Comparison of ENCODE assay signal across 15 mouse cellular contexts in genomic region chr2:32680961-32681650, GRCm38 (mm10). TPM values are rescaled to one million over a fixed set of nuclear protein-coding genes. Genes with fewer than 3 reads are reported as not detected.
DNase-seq lines count a peak whose midpoint lies in the region; ATAC-seq and TF ChIP-seq lines count a peak whose summit lies in the region.
"Had no signal": no experiment of that assay in that cellular context is flagged by ENCODE, and none has a peak within 500 bp of the region (broad histone marks: within the 10 kb centered on the region; RNA-seq: fewer than 3 reads in every experiment).

No protein-coding gene starts in this region.

- no peak for TF ChIP-seq POLR2A in heart, adult 2 months (IDR thresholded peaks at IDR 0.05; ENCODE audit: insufficient read depth, low read depth, low read length)
- no peak for TF ChIP-seq POLR2A in embryonic fibroblast, embryonic 13.5 days (IDR thresholded peaks at IDR 0.05; ENCODE audit: low read depth, low read length)

- no peak overlapping the region for H3K9ac ChIP-seq in heart, adult 2 months (ENCODE audit: low read depth, low read length)
- H3K9ac ChIP-seq in liver, embryonic 12.5 days = no peak overlapping the region
- H3K9ac ChIP-seq in stomach, embryonic 15.5 days = no peak overlapping the region
- H3K9ac ChIP-seq: forebrain, embryonic 13.5 days; liver, postnatal 0 days had no signal

- no peaks in the 10 kb centered on the region for H3K36me3 ChIP-seq in heart, adult 2 months (ENCODE audit: control insufficient read depth, insufficient read depth, low read length)
- peaks cover 90% of the 10 kb centered on the region for H3K36me3 ChIP-seq in liver, embryonic 12.5 days
- peaks cover 32% of the 10 kb centered on the region for H3K36me3 ChIP-seq in stomach, embryonic 15.5 days

- H3K9me3 ChIP-seq in liver, embryonic 12.5 days (replicated peaks) = peaks cover 3% of the 10 kb centered on the region; the same call in 1 of the 2 replicates
- H3K9me3 ChIP-seq in stomach, embryonic 15.5 days = no peaks in the 10 kb centered on the region
- H3K9me3 ChIP-seq: forebrain, embryonic 13.5 days had no signal

- TF ChIP-seq EP300 in heart, adult 2 months (IDR thresholded peaks at IDR 0.05; ENCODE audit: insufficient read depth, low read depth, low read length) = no peak

- H3K27ac ChIP-seq in heart, adult 2 months = no peak overlapping the region
- peak overlapping the region; percentile 36; the same call in 1 of the 2 replicates for H3K27ac ChIP-seq in liver, embryonic 12.5 days
- peak overlapping the region; percentile 77; the same call in 1 of the 2 replicates for H3K27ac ChIP-seq in embryonic fibroblast, embryonic 13.5 days (ENCODE audit: insufficient read depth, low read length)
- H3K27ac ChIP-seq in stomach, embryonic 15.5 days = peak overlapping the region; percentile 65
- H3K27ac ChIP-seq: forebrain, embryonic 13.5 days had no signal

- no peak for ATAC-seq in liver, embryonic 12.5 days
- no peak for ATAC-seq in stomach, embryonic 15.5 days (ENCODE audit: insufficient read depth, low FRiP score, low read depth)
- ATAC-seq in activated CD4-positive, CD25-positive, alpha-beta regulatory T cell, adult 4 months = no peak
- ATAC-seq: liver, postnatal 0 days had no signal

- H3K79me2 ChIP-seq in heart, adult 2 months (replicated peaks; ENCODE audit: control insufficient read depth, insufficient read depth, low read length) = no peaks in the 10 kb centered on the region

- no peak for TF ChIP-seq CTCF in heart, adult 2 months (IDR thresholded peaks at IDR 0.05)
- TF ChIP-seq CTCF in embryonic fibroblast, embryonic 13.5 days (IDR thresholded peaks at IDR 0.05; ENCODE audit: borderline replicate concordance, insufficient read depth, low read length) = no peak

- no peak overlapping the region for H3K4me3 ChIP-seq in heart, adult 2 months
- H3K4me3 ChIP-seq in liver, embryonic 12.5 days = no peak overlapping the region
- H3K4me3 ChIP-seq in embryonic fibroblast, embryonic 13.5 days (ENCODE audit: insufficient read depth, low read length) = no peak overlapping the region
- H3K4me3 ChIP-seq in stomach, embryonic 15.5 days (replicated peaks) = no peak overlapping the region
- H3K4me3 ChIP-seq: forebrain, embryonic 13.5 days had no signal

- WGBS in heart, adult 2 months = 86% methylated on average over 19 of the region's 19 CpGs
- 81% methylated on average over 19 of the region's 19 CpGs for WGBS in liver, embryonic 12.5 days (ENCODE audit: insufficient replicate concordance)
- whole genome bisulfite sequencing in stomach, embryonic 15.5 days = 77% methylated on average over 19 of the region's 19 CpGs

- peaks cover 1% of the 10 kb centered on the region; the same call in 1 of the 2 replicates for H3K4me1 ChIP-seq in heart, adult 2 months (ENCODE audit: control insufficient read depth, insufficient read depth, low read length)
- H3K4me1 ChIP-seq in liver, embryonic 12.5 days = peaks cover 21% of the 10 kb centered on the region
- peaks cover 10% of the 10 kb centered on the region; the same call in 1 of the 2 replicates for H3K4me1 ChIP-seq in embryonic fibroblast, embryonic 13.5 days (ENCODE audit: control insufficient read depth, insufficient read depth, low read length)
- peaks cover 28% of the 10 kb centered on the region for H3K4me1 ChIP-seq in stomach, embryonic 15.5 days
- H3K4me1 ChIP-seq: forebrain, embryonic 13.5 days had no signal

- intact Hi-C loops in heart, adult 2 months (cut with DNase I) = no loop called here

- no peaks in the 10 kb centered on the region for H3K27me3 ChIP-seq in heart, adult 2 months (ENCODE audit: control insufficient read depth, insufficient read depth, low read length)
- no peaks in the 10 kb centered on the region for H3K27me3 ChIP-seq in liver, embryonic 12.5 days (replicated peaks)
- no peaks in the 10 kb centered on the region for H3K27me3 ChIP-seq in stomach, embryonic 15.5 days (replicated peaks)
- H3K27me3 ChIP-seq: forebrain, embryonic 13.5 days had no signal

- H3K4me2 ChIP-seq in liver, embryonic 12.5 days = no peak overlapping the region
- H3K4me2 ChIP-seq in stomach, embryonic 15.5 days = no peak overlapping the region
- H3K4me2 ChIP-seq: forebrain, embryonic 13.5 days had no signal

- peak; percentile 95 for DNase-seq in heart, adult 11 months
- DNase-seq in heart, adult 2 months = no peak
- no peak for DNase-seq in liver
- no peak for DNase-seq in right cerebral cortex, postnatal 10 days (ENCODE audit: low spot score in 2 of 2)
- DNase-seq: cerebellum, adult 18-20 months; embryo, embryonic 11 days; kidney, adult 2 months; liver, postnatal 0 days; right cerebral cortex, postnatal 25 days had no signal

RNA-seq across cellular contexts. Expression of gene Fpgs, which starts 22.8 kb away (rescaled TPM):
- 1 to 10 TPM; 4.6 to 5.7 TPM for total RNA-seq in heart, adult 2 months (2021)
- 17.8 and 18.0 TPM in 2 replicates for polyA plus RNA-seq in heart, adult 2 months (2012; rRNA removed)
- 32.8 and 35.8 TPM in 2 replicates for polyA plus RNA-seq in liver, embryonic 12.5 days (2016; fragmentation: Nextera tagmentation; extraction: Ambion mirVana)
- 20.2 and 26.4 TPM in 2 replicates for polyA plus RNA-seq in embryonic fibroblast, embryonic 13.5 days (2011; ENCODE audit: insufficient read length, low read depth, missing spikeins)
- 33.8 and 34.1 TPM in 2 replicates for polyA plus RNA-seq in stomach, embryonic 15.5 days (2015; fragmentation: Nextera tagmentation; extraction: Ambion mirVana)
- polyA plus RNA-seq in activated CD4-positive, CD25-positive, alpha-beta regulatory T cell, adult 4 months (2017; shearing (Covaris generic)) = 1 to 10 TPM; 3.8 to 6.2 TPM

RNA-seq across cellular contexts. Expression of gene Cdk9, which starts 31.8 kb away (rescaled TPM):
- total RNA-seq in heart, adult 2 months (2021) = 10 to 100 TPM; 21.0 to 25.3 TPM
- 42.3 and 49.3 TPM in 2 replicates for polyA plus RNA-seq in heart, adult 2 months (2012; rRNA removed)
- 85.3 and 86.1 TPM in 2 replicates for polyA plus RNA-seq in liver, embryonic 12.5 days (2016; fragmentation: Nextera tagmentation; extraction: Ambion mirVana)
- 77.9 and 82.0 TPM in 2 replicates for polyA plus RNA-seq in embryonic fibroblast, embryonic 13.5 days (2011; ENCODE audit: insufficient read length, low read depth, missing spikeins)
- polyA plus RNA-seq in stomach, embryonic 15.5 days (2015; fragmentation: Nextera tagmentation; extraction: Ambion mirVana) = 89.8 and 91.4 TPM in 2 replicates
- 10 to 100 TPM; 26.2 to 26.4 TPM for polyA plus RNA-seq in activated CD4-positive, CD25-positive, alpha-beta regulatory T cell, adult 4 months (2017; shearing (Covaris generic))

RNA-seq across cellular contexts. Expression of gene Eng, which starts 34.7 kb away (rescaled TPM):
- total RNA-seq in heart, adult 2 months (2021) = 100 to 1,000 TPM; 113 to 122 TPM
- polyA plus RNA-seq in heart, adult 2 months (2012; rRNA removed) = 230 and 239 TPM in 2 replicates
- polyA plus RNA-seq in liver, embryonic 12.5 days (2016; fragmentation: Nextera tagmentation; extraction: Ambion mirVana) = 32.4 and 35.4 TPM in 2 replicates
- 15.1 and 17.1 TPM in 2 replicates for polyA plus RNA-seq in embryonic fibroblast, embryonic 13.5 days (2011; ENCODE audit: insufficient read length, low read depth, missing spikeins)
- 59.6 and 65.3 TPM in 2 replicates for polyA plus RNA-seq in stomach, embryonic 15.5 days (2015; fragmentation: Nextera tagmentation; extraction: Ambion mirVana)
- polyA plus RNA-seq in activated CD4-positive, CD25-positive, alpha-beta regulatory T cell, adult 4 months (2017; shearing (Covaris generic)) = not detected

RNA-seq across cellular contexts. Expression of gene Sh2d3c, which starts 39.7 kb away (rescaled TPM):
- total RNA-seq in heart, adult 2 months (2021) = 10 to 100 TPM; 27.1 to 28.9 TPM
- 38.7 and 52.8 TPM in 2 replicates for polyA plus RNA-seq in heart, adult 2 months (2012; rRNA removed)
- polyA plus RNA-seq in liver, embryonic 12.5 days (2016; fragmentation: Nextera tagmentation; extraction: Ambion mirVana) = 9.7 and 10.1 TPM in 2 replicates
- polyA plus RNA-seq in embryonic fibroblast, embryonic 13.5 days (2011; ENCODE audit: insufficient read length, low read depth, missing spikeins) = 2.1 and 2.6 TPM in 2 replicates
- 26.2 and 28.6 TPM in 2 replicates for polyA plus RNA-seq in stomach, embryonic 15.5 days (2015; fragmentation: Nextera tagmentation; extraction: Ambion mirVana)
- polyA plus RNA-seq in activated CD4-positive, CD25-positive, alpha-beta regulatory T cell, adult 4 months (2017; shearing (Covaris generic)) = 10 to 100 TPM; 62.2 to 84.6 TPM

RNA-seq across cellular contexts. Expression of gene Ak1, which starts 59.5 kb away (rescaled TPM):
- total RNA-seq in heart, adult 2 months (2021) = 100 to 1,000 TPM; 606 to 670 TPM
- polyA plus RNA-seq in heart, adult 2 months (2012; rRNA removed) = 584 and 623 TPM in 2 replicates
- 2.6 TPM in 2 replicates for polyA plus RNA-seq in liver, embryonic 12.5 days (2016; fragmentation: Nextera tagmentation; extraction: Ambion mirVana)
- 157 and 266 TPM in 2 replicates for polyA plus RNA-seq in embryonic fibroblast, embryonic 13.5 days (2011; ENCODE audit: insufficient read length, low read depth, missing spikeins)
- 21.8 and 22.1 TPM in 2 replicates for polyA plus RNA-seq in stomach, embryonic 15.5 days (2015; fragmentation: Nextera tagmentation; extraction: Ambion mirVana)
- under 1 TPM; 0.16 to 0.48 TPM for polyA plus RNA-seq in activated CD4-positive, CD25-positive, alpha-beta regulatory T cell, adult 4 months (2017; shearing (Covaris generic))
- total RNA-seq: monocyte, adult 5-6 weeks had no signal

Comparison
In these comparisons a context has a peak if more than half of its experiments do, and no peak if none do; other contexts are left out.
1. RNA of gene Eng, which starts 34.7 kb away (polyA plus RNA-seq): 230 to 239 TPM in heart, adult 2 months, 59.6 to 65.3 TPM in stomach, embryonic 15.5 days, 32.4 to 35.4 TPM in liver, embryonic 12.5 days and 15.1 to 17.1 TPM in embryonic fibroblast, embryonic 13.5 days; not detected in activated CD4-positive, CD25-positive, alpha-beta regulatory T cell, adult 4 months; every median in the first group is over 10 times any median in the second.